Mouse (Mus musculus): ENCODE measurements around the gene Diexf.

Gene Diexf

GRCm38 (mm10) chr1:193138669-193139068, 8.6 kb upstream of the Diexf start:
- no peak for DNase-seq (ENCODE audit: low read depth, low spot score)

- DNase-seq (ENCODE audit: low read depth, low spot score): no peak
These were observed 8.0 kb upstream of the Diexf start for GRCm38 (mm10) chr1:193138087-193138486.

GRCm38 (mm10) chr1:193133726-193134125, 3.7 kb upstream of the Diexf start:
- no peak for DNase-seq (ENCODE audit: low read depth, low spot score)

GRCm38 (mm10) chr1:193132385-193132784, 2.3 kb upstream of the Diexf start:
- DNase-seq (ENCODE audit: low read depth, low spot score): no peak

- no peak for DNase-seq (ENCODE audit: low read depth, low spot score)
These were observed 1.4 kb upstream of the Diexf start for GRCm38 (mm10) chr1:193131311-193131948.

GRCm38 (mm10) chr1:193130839-193131238, 767 bp upstream of the Diexf start:
- DNase-seq (ENCODE audit: low read depth, low spot score): no peak

- DNase-seq (ENCODE audit: low read depth, low spot score): no peak
These were observed 369 bp upstream of the Diexf start for GRCm38 (mm10) chr1:193130456-193130825.

GRCm38 (mm10) chr1:193129321-193129720, 751 bp downstream of the Diexf start:
- DNase-seq (ENCODE audit: low read depth, low spot score): no peak

- no peak for DNase-seq (ENCODE audit: low read depth, low spot score)
These were observed 2.0 kb downstream of the Diexf start for GRCm38 (mm10) chr1:193128055-193128454.

GRCm38 (mm10) chr1:193125835-193126234, 4.2 kb downstream of the Diexf start:
- no peak for DNase-seq (ENCODE audit: low read depth, low spot score)

- DNase-seq (ENCODE audit: low read depth, low spot score): no peak
These were observed 6.8 kb downstream of the Diexf start for GRCm38 (mm10) chr1:193123290-193123689.

GRCm38 (mm10) chr1:193122793-193123192, 7.3 kb downstream of the Diexf start:
- DNase-seq (ENCODE audit: low read depth, low spot score): no peak

GRCm38 (mm10) chr1:193112093-193112492, 18.0 kb downstream of the Diexf start:
- DNase-seq (ENCODE audit: low read depth, low spot score): no peak

- no peak for DNase-seq (ENCODE audit: low read depth, low spot score)
These were observed 27.1 kb downstream of the Diexf start for GRCm38 (mm10) chr1:193102996-193103395.

GRCm38 (mm10) chr1:193102556-193102955, 27.5 kb downstream of the Diexf start:
- DNase-seq (ENCODE audit: low read depth, low spot score): no peak

GRCm38 (mm10) chr1:193102029-193102428, 28.0 kb downstream of the Diexf start:
- DNase-seq (ENCODE audit: low read depth, low spot score): no peak

GRCm38 (mm10) chr1:193098946-193099345, 31.1 kb downstream of the Diexf start:
- no peak for DNase-seq (ENCODE audit: low read depth, low spot score)

GRCm38 (mm10) chr1:193093596-193093995, 36.5 kb downstream of the Diexf start:
- no peak for DNase-seq (ENCODE audit: low read depth, low spot score)

- no peak for DNase-seq (ENCODE audit: low read depth, low spot score)
These were observed 37.3 kb downstream of the Diexf start for GRCm38 (mm10) chr1:193092771-193093170.

- DNase-seq (ENCODE audit: low read depth, low spot score): no peak
These were observed 39.2 kb downstream of the Diexf start for GRCm38 (mm10) chr1:193090894-193091293.

GRCm38 (mm10) chr1:193090211-193090871, 39.7 kb downstream of the Diexf start:
- no peak for DNase-seq (ENCODE audit: low read depth, low spot score)

GRCm38 (mm10) chr1:193089683-193090082, 40.4 kb downstream of the Diexf start:
- no peak for DNase-seq (ENCODE audit: low read depth, low spot score)

GRCm38 (mm10) chr1:193089211-193089610, 40.9 kb downstream of the Diexf start:
- DNase-seq (ENCODE audit: low read depth, low spot score): no peak

Measured in WW6 (cell line).